Mouse (Mus musculus) bone marrow macrophage, adult 2 months (primary cell): ENCODE data around the gene Btnl2. TPM values are rescaled to one million over a fixed set of nuclear protein-coding genes. Genes with fewer than 3 reads are reported as not detected.
A peak's percentile ranks its signal among the peaks of the same experiment; 100 is the strongest.

ENCODE experiments used
- H3K27ac ChIP-seq: 2 replicates; pipeline ENCODE4 v1.5.1; 2012; ENCODE audit warnings: low read depth, low read length; ENCODE audit not compliant: insufficient read depth
- H3K4me1 ChIP-seq: 2 replicates; pipeline ENCODE4 v1.6.1; 2012; ENCODE audit warnings: low read length; ENCODE audit not compliant: control insufficient read depth, insufficient read depth
- H3K4me3 ChIP-seq: 2 replicates; pipeline ENCODE4 v1.5.1; 2012; ENCODE audit warnings: mild to moderate bottlenecking, low read length, moderate library complexity; ENCODE audit not compliant: insufficient read depth
- CTCF ChIP-seq: IDR thresholded peaks from 2 replicates; pipeline ENCODE4 v1.5.1; 2012; ENCODE audit warnings: low read depth, mild to moderate bottlenecking, low read length, moderate library complexity
- POLR2A ChIP-seq: IDR thresholded peaks from 2 replicates; pipeline ENCODE4 v1.6.1; 2012; ENCODE audit warnings: mild to moderate bottlenecking, low read depth, low read length, borderline replicate concordance
- polyA plus RNA-seq: library from polyadenylated mRNA; stranded (reverse); fragments of >200 nt; gene quantifications from 2 replicates; pipeline ENCODE4 v1.2.4, GENCODE M21; 2012; ENCODE audit not compliant: missing spikeins, insufficient read depth, insufficient read length

The Btnl2 gene
- polyA plus RNA-seq, 1 experiment, result 0.71 TPM

- TF ChIP-seq POLR2A (no peak), CTCF (no peak)
- Histone ChIP-seq H3K27ac (no peak overlapping the region), H3K4me1 (no peaks in the 10 kb centered on the region), H3K4me3 (no peak overlapping the region)
Measured at GRCm38 (mm10) chr17:34397357-34397756, 42.7 kb downstream of the Btnl2 start.

- H3K27ac ChIP-seq, result no peak overlapping the region
- TF ChIP-seq POLR2A (no peak), CTCF (no peak)
Measured at GRCm38 (mm10) chr17:34398058-34398710, 43.6 kb downstream of the Btnl2 start.

GRCm38 (mm10) chr17:34398711-34399393 is 44.2 kb downstream of the Btnl2 start, which contains the start of gene BC051142:
Gene BC051142 (plus strand): TSS chr17:34398820.
- TF ChIP-seq CTCF, result no peak
- TF ChIP-seq POLR2A, result no peak
- no peaks in the 10 kb centered on the region for H3K4me1 ChIP-seq
- H3K27ac ChIP-seq, result no peak within 1 kb of the TSS
- peak within 1 kb of the TSS; percentile 59 for H3K4me3 ChIP-seq

More at GRCm38 (mm10) chr17:34398058-34398710, 43.6 kb downstream of the Btnl2 start:
- Histone ChIP-seq H3K4me3 (peak overlapping the region; percentile 59), H3K4me1 (no peaks in the 10 kb centered on the region)

- no peak for TF ChIP-seq CTCF
- TF ChIP-seq POLR2A, result no peak
- Histone ChIP-seq H3K27ac (no peak overlapping the region), H3K4me1 (no peaks in the 10 kb centered on the region), H3K4me3 (no peak overlapping the region)
Measured at GRCm38 (mm10) chr17:34399394-34399715, 44.7 kb downstream of the Btnl2 start.

GRCm38 (mm10) chr17:34411117-34411516 is 56.5 kb downstream of the Btnl2 start:
- no peak overlapping the region for H3K4me3 ChIP-seq
- TF ChIP-seq CTCF (peak; percentile 82), POLR2A (no peak)
- H3K4me1 ChIP-seq, result no peaks in the 10 kb centered on the region
- H3K27ac ChIP-seq, result no peak overlapping the region

Other genes with a start within 250 kb of the Btnl2 start
- 206 and 214 TPM in 2 replicates for gene H2-DMa, start 235.3 kb upstream of the Btnl2 start, polyA plus RNA-seq
- 156 and 185 TPM in 2 replicates for gene Brd2, start 232.2 kb upstream of the Btnl2 start, polyA plus RNA-seq
- gene H2-DMb2, start 211.5 kb upstream of the Btnl2 start, polyA plus RNA-seq, result 3.0 and 4.9 TPM in 2 replicates
- 232 and 258 TPM in 2 replicates for gene H2-DMb1, start 201.8 kb upstream of the Btnl2 start, polyA plus RNA-seq
- gene Tap1, start 167.3 kb upstream of the Btnl2 start, polyA plus RNA-seq, result 56.2 and 60.8 TPM in 2 replicates
- 134 TPM in 2 replicates for gene Psmb9, start 167.1 kb upstream of the Btnl2 start, polyA plus RNA-seq
- 201 and 204 TPM in 2 replicates for gene Psmb8, start 157.1 kb upstream of the Btnl2 start, polyA plus RNA-seq
- 51.8 and 56.6 TPM in 2 replicates for gene Tap2, start 151.3 kb upstream of the Btnl2 start, polyA plus RNA-seq
- gene H2-Ob, start 115.9 kb upstream of the Btnl2 start, polyA plus RNA-seq, result 1.9 and 2.0 TPM in 2 replicates
- 1,609 and 1,701 TPM in 2 replicates for gene H2-Ab1, start 97.1 kb upstream of the Btnl2 start, polyA plus RNA-seq
- gene H2-Aa, start 67.0 kb upstream of the Btnl2 start, polyA plus RNA-seq, result 2,467 and 2,568 TPM in 2 replicates
- gene H2-Eb1, start 49.0 kb upstream of the Btnl2 start, polyA plus RNA-seq, result 1,267 and 1,387 TPM in 2 replicates
- gene H2-Eb2, start 29.2 kb upstream of the Btnl2 start, polyA plus RNA-seq, result 0.31 TPM in 1 of 2 replicates, not detected in the other
- gene Btnl1, start 22.3 kb downstream of the Btnl2 start, polyA plus RNA-seq, result not detected in 2 replicates
- 0.95 TPM in 1 of 2 replicates, not detected in the other for gene BC051142, start 44.0 kb downstream of the Btnl2 start, polyA plus RNA-seq
- gene Btnl4, start 122.5 kb downstream of the Btnl2 start, polyA plus RNA-seq, result not detected in 2 replicates
- gene Btnl6, start 162.5 kb downstream of the Btnl2 start, polyA plus RNA-seq, result not detected in 2 replicates
- gene Notch4, start 209.4 kb downstream of the Btnl2 start, polyA plus RNA-seq, result 0.78 and 1.3 TPM in 2 replicates
- gene Gpsm3, start 235.0 kb downstream of the Btnl2 start, polyA plus RNA-seq, result 217 and 244 TPM in 2 replicates
- 85.9 and 90.0 TPM in 2 replicates for gene Pbx2, start 236.4 kb downstream of the Btnl2 start, polyA plus RNA-seq
- gene Ager, start 243.0 kb downstream of the Btnl2 start, polyA plus RNA-seq, result 1.3 and 2.2 TPM in 2 replicates
- 110 and 116 TPM in 2 replicates for gene Rnf5, start 248.9 kb downstream of the Btnl2 start, polyA plus RNA-seq
- 93.0 and 101 TPM in 2 replicates for gene Agpat1, start 249.4 kb downstream of the Btnl2 start, polyA plus RNA-seq